Mouse (Mus musculus): Measurements from ENCODE around the gene Mta3. TPM values are rescaled to one million over a fixed set of nuclear protein-coding genes. Genes with fewer than 3 reads are reported as not detected.
"Not testable (repeated sequence)": the region's sequence is repeated elsewhere in the genome, so short reads cannot be mapped to it uniquely, and the experiment has no call there.

The Mta3 gene
- polyA plus RNA-seq, 2 experiments from 2014 or later, result 73.0 to 86.2 TPM

DNA sequence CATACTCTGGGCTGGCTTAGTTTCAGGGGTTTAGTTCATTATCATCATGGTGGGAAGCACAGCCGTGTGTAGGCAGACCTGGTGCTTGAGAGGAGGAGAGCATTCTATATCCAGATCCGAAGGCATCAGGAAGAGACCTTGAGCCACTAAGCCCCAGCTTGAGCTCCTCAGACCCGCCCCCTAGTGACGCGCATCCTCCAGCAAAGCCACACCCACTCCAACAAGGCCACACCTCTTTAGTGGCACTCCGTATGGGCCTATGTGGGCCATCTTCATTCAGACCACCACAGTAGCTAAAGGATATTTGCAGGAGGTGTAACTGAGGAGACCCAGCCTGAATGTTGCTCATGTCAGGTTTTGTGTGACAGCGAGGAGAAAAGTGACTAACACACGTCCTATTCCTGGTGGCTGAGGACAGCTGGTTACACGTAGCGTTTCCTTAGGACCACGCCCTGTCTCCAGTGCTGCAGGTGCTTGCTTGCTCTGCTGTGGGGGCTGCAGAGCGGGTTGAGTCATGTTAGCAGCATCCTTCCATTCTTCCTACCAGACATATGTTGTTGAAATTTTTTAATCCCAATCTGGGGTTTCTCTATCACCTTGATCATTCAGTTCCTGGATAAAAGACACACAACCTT lies 148.4 kb downstream of the Mta3 start:
- ATAC-seq, result peak; percentile 29

DNA sequence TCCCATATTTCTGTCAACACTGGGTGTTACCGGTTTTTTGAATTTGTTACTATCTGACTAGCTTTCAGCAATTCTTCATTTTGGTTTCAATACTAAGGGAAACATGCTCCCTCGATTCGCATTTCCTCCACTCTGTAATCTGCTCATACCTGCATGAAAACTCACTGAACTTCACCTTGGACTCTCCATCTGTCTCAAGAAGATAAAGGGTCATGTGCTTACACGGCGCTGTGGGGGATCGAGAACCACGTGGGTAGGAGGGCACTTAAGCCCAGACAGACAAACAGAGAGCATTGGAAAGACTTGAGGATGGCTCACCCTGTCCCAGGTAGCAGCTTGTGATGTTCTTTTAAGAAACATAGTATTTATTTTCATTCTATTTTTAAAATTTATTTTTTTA lies 152.4 kb downstream of the Mta3 start:
- ATAC-seq, result no peak

DNA sequence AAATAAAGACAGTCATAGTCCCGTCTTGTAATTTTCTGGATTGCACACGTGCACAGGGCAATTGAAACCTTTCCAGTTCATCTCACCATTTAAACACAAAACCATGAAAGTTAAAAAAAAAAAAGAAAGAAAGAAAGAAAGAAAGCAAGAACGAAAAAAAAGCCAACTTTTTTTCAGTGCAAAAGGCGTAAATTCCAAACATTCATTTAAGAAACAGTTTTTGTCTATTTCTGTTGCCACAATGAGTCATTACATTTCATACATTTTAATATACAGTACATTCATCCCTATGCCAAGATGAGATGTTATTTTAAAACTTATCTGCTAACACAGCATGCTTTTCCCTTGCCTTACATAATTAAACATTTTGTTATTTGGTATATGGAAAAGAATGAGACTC lies 153.7 kb downstream of the Mta3 start:
- ATAC-seq, result no peak

DNA sequence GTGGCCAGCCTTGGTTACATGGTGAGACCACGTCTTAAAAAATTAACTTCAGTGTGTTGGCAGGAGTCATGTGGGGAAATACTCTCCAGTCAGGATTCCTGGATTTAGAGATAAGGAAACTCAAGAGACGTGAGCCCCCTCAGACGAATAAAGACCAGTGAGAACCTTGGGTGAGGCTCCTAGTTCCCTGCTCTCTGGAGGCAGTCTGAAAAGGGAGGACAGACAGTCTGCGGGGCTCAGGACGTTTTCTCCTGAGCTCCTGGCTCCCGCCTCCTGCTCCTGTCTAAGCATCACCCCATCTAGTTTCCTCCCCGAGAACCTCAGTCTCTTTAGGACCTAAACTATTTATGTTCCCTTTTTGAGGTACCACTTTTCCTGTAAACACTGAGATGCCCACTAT lies 154.3 kb downstream of the Mta3 start:
- no peak for ATAC-seq

DNA sequence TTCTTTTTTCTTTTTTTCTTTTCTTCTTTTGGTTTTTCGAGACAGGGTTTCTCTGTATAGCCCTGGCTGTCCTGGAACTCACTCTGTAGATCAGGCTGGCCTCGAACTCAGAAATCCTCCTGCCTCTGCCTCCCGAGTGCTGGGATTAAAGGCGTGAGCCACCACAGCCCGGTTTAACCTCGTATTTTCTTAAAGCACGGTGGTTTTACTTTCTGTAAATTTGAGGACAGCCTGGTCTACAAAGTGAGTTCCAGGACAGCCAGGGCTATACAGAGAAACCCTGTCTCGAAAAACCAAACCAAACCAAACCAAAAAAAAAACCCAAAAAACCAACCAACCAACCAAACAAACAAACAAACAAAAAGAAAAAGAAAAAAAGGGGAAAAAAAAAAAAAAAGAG lies 155.0 kb downstream of the Mta3 start:
- not testable (repeated sequence) for ATAC-seq

DNA sequence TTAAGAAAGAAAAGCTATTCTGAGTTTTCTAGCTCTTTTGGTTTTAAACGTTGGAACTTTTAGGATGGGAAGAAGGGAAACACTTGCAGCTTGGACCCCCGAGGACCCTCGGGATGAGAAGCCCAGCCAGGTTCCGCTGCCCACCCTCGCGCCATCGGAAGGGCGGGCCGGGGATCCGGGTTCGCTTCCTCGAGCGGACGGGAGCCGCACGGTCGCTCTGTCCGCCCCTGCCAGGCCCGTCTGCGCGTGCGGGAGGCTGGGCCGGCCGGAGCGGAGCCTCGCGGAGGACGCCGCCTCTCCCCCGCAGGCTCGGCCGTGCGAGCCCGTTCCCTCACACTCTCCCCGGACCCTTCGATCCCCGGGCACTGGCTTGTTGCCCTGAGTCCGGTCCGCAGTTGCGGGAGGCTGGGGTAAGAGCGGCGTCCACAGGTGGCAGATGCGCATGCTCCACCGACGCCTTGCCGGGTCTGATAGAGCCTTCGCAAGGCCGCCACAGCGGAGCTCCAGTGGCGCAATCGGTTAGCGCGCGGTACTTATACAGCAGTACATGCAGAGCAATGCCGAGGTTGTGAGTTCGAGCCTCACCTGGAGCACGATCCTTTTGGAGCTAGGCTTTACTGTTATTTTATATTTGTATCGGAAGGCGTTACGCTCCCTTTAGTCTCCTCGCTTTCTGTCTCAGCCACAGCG lies 155.6 kb downstream of the Mta3 start:
- peak; percentile 82 for ATAC-seq

DNA sequence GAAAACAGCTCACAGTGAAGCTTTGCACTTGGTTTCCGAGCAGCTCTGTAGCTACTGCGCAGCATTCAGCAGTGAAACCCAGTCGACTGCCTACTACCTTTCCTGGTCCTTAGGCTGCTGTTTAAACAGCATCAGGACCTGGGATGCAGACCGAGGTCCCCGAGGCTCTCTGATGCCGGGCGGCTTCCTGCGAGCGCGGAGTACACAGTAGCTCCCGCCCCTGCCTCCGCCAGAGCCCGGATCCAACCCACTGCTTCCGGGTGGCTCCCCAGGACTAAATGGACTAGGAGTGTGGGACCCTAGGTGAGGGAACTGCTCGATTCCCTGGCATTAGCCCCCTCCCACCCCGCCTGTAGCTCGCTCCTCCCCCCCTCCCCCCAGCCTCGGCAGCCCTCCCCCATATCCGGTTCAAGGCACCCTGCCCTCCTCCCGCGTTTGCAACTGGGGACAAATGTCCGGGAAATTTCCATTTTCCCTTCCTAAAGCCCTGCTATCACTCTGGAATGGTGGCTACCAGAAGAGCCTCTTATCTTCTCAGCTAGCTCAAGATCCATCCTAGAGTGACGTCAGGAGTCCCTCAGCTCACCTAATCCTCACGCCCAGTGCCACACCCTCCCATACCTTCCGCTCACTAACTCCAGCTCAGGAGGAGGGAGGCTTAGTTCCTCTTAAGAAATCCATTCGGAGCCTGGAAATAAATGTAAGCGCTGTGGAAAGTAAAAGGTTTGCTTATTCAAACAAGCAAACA lies 156.3 kb downstream of the Mta3 start:
- ATAC-seq, result peak; percentile 61

DNA sequence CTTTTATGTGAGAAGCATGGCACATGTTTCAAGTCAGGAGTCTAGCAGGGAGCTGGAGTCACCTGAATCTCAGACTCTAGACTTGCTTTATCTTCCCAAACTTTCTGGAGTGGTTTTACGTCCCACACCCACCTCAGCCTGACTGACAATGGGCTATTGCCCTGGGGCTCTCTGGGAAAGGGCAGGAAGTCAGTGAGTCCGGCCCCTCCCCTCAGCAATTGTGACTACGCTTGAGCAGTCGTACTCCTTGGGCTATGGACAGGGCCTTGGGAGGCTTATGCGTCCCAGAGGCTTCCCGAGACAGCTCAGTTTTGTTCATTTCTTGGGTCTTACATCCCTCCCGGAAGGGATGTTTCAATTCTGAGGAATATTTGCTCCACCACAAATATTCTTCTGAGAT lies 159.4 kb downstream of the Mta3 start:
- no peak for ATAC-seq

DNA sequence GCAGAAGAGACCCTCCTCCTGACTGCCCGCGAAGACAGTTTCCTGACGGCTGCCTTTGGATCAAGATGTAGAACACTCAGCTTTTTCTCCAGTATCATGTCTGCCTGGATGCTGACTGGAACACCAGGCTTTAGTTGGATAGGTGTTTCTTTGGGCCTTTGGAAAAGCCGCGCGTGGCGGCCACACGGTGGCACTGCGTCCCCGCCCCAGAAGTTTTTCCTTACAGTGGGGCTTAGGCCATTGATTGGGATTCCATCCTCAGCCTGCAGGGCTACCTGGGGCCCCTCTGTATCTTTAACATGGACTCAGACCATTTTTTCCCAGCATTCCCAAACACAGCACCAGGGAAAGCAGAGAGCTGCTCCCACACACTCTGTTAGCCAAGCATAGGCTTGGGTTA lies 160.6 kb downstream of the Mta3 start:
- ATAC-seq, result no peak

DNA sequence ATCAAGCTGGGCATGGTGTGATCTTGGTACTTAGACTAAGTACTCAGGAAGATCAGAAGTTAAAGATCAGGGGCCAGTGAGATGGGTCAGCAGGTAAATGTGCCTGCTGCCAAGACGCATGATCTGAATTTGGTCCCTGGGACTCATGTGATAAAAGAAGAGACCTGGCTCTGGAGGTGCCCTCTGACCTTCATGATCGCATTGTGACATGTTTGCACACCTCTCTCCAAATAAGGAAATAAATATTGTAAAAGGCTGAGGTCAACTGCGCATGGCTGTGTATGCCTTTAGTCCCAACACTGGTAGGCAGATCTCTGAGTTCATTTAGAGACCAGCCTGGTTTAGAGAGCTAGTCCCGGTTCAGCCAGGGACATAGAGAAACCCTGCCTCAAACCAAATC lies 164.4 kb downstream of the Mta3 start:
- no peak for ATAC-seq

Other genes with a start within 250 kb of the Mta3 start
- gene Cox7a2l, start 188.8 kb upstream of the Mta3 start, polyA plus RNA-seq (2017; shearing (Covaris generic)), result 100 to 1,000 TPM; 513 to 559 TPM
- gene Kcng3, start 74.3 kb upstream of the Mta3 start, polyA plus RNA-seq (2017; shearing (Covaris generic)), result under 1 TPM in 1 of 2 experiments, not detected in 1; 0.13 TPM
- gene Haao, start 141.8 kb downstream of the Mta3 start, polyA plus RNA-seq (2017; shearing (Covaris generic)), result 1 to 10 TPM; 1.3 to 3.2 TPM